Mouse (Mus musculus) megakaryocyte, embryonic 14.5 days (primary cell): ENCODE results near the gene Zfp605.

Experiments used
- FLI1 ChIP-seq: IDR thresholded peaks from 2 replicates; pipeline ENCODE4 v1.6.1; 2012; ENCODE audit warnings: low read length, inconsistent platforms, mixed read lengths
- GATA1 ChIP-seq: IDR thresholded peaks from 3 replicates; pipeline ENCODE4 v1.6.1; 2012; ENCODE audit warnings: mixed read lengths, low read length, inconsistent platforms, borderline replicate concordance

DNA sequence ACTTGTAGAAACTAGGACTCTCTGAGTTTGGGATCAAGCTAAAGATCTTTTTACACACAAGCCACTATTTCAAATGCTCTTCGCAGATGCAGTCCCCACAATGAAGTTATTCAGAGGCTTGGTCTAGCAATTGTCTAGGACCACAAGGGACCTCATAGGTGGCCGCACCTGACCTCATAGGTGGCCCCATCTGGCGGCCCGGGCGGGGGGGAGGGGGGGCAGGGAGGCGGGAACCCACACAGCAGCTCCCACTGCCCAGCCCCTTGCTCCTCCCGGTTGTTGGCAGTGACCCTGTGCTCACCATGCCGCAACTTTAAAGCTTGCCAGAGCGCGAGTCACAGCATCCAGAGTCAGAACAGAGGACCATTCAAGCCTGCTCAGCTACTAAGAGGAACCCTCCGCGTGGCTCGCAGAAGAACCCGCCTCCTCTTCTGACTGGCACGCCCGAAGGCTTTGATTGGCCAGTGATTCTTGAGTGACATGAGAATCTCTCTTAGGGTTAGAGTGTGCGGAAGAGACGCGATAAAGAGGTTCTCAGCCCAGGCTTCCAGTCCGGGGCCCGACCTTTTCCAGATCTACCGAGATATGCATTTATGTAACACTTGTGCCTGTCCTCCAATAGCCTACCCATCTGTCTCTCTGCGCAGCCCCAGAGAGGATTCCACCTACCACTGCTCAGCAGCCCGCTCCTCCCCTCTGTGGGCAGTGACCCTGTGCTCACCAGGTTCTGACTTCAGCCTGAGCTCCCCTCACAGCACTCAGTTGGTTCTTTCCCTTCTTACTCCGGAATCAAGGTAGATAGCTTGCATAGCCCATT lies 15.7 kb upstream of the Zfp605 start, which contains the start of gene Gm35315:
- TF ChIP-seq GATA1 (no peak), FLI1 (no peak)
